Mouse (Mus musculus): ENCODE measurements around the gene Hsd17b14. TPM values are rescaled to one million over a fixed set of nuclear protein-coding genes. Genes with fewer than 3 reads are reported as not detected.

Gene Hsd17b14
- polyA plus RNA-seq, 1 experiment, result 0.37 TPM

GRCm38 (mm10) chr7:45550821-45551511, 3.7 kb upstream of the Hsd17b14 start:
- Histone ChIP-seq H3K27ac (ENCODE audit: control insufficient read depth, insufficient read depth, low read depth, low read length) (no peak overlapping the region), H3K4me1 (ENCODE audit: control insufficient read depth, insufficient read depth, low read length) (no peaks in the 10 kb centered on the region), H3K4me3 (ENCODE audit: control insufficient read depth, low read depth, low read length) (no peak overlapping the region), H3K27me3 (ENCODE audit: control insufficient read depth, insufficient read depth, low read length) (no peaks in the 10 kb centered on the region), H3K36me3 (ENCODE audit: control insufficient read depth, insufficient read depth, low read length) (no peaks in the 10 kb centered on the region)
- no peak for TF ChIP-seq CTCF (IDR thresholded peaks at IDR 0.05; ENCODE audit: control insufficient read depth, insufficient read depth, insufficient replicate concordance, low read depth, low read length)

- TF ChIP-seq POLR2A (IDR thresholded peaks at IDR 0.05; ENCODE audit: control insufficient read depth, low read depth, low read length) (no peak), CTCF (IDR thresholded peaks at IDR 0.05; ENCODE audit: control insufficient read depth, insufficient read depth, insufficient replicate concordance, low read depth, low read length) (no peak)
- Histone ChIP-seq H3K4me3 (ENCODE audit: control insufficient read depth, low read depth, low read length) (no peak overlapping the region), H3K36me3 (ENCODE audit: control insufficient read depth, insufficient read depth, low read length) (no peaks in the 10 kb centered on the region), H3K27ac (ENCODE audit: control insufficient read depth, insufficient read depth, low read depth, low read length) (no peak overlapping the region), H3K4me1 (ENCODE audit: control insufficient read depth, insufficient read depth, low read length) (no peaks in the 10 kb centered on the region), H3K27me3 (ENCODE audit: control insufficient read depth, insufficient read depth, low read length) (no peaks in the 10 kb centered on the region)
Measured at GRCm38 (mm10) chr7:45551512-45551883, 3.2 kb upstream of the Hsd17b14 start.

GRCm38 (mm10) chr7:45553519-45553918, 1.2 kb upstream of the Hsd17b14 start:
- Histone ChIP-seq H3K4me1 (ENCODE audit: control insufficient read depth, insufficient read depth, low read length) (no peaks in the 10 kb centered on the region), H3K36me3 (ENCODE audit: control insufficient read depth, insufficient read depth, low read length) (no peaks in the 10 kb centered on the region), H3K4me3 (ENCODE audit: control insufficient read depth, low read depth, low read length) (no peak overlapping the region), H3K27ac (ENCODE audit: control insufficient read depth, insufficient read depth, low read depth, low read length) (no peak overlapping the region), H3K27me3 (ENCODE audit: control insufficient read depth, insufficient read depth, low read length) (no peaks in the 10 kb centered on the region)
- TF ChIP-seq POLR2A (IDR thresholded peaks at IDR 0.05; ENCODE audit: control insufficient read depth, low read depth, low read length) (no peak), CTCF (IDR thresholded peaks at IDR 0.05; ENCODE audit: control insufficient read depth, insufficient read depth, insufficient replicate concordance, low read depth, low read length) (no peak)

GRCm38 (mm10) chr7:45553990-45554389, 703 bp upstream of the Hsd17b14 start:
- no peak overlapping the region for H3K4me3 ChIP-seq (ENCODE audit: control insufficient read depth, low read depth, low read length)
- H3K27ac ChIP-seq (ENCODE audit: control insufficient read depth, insufficient read depth, low read depth, low read length), result no peak overlapping the region
- no peaks in the 10 kb centered on the region for H3K4me1 ChIP-seq (ENCODE audit: control insufficient read depth, insufficient read depth, low read length)
- no peaks in the 10 kb centered on the region for H3K27me3 ChIP-seq (ENCODE audit: control insufficient read depth, insufficient read depth, low read length)
- no peaks in the 10 kb centered on the region for H3K36me3 ChIP-seq (ENCODE audit: control insufficient read depth, insufficient read depth, low read length)
- TF ChIP-seq POLR2A (IDR thresholded peaks at IDR 0.05; ENCODE audit: control insufficient read depth, low read depth, low read length) (no peak), CTCF (IDR thresholded peaks at IDR 0.05; ENCODE audit: control insufficient read depth, insufficient read depth, insufficient replicate concordance, low read depth, low read length) (no peak)

- Histone ChIP-seq H3K27me3 (ENCODE audit: control insufficient read depth, insufficient read depth, low read length) (no peaks in the 10 kb centered on the region), H3K4me1 (ENCODE audit: control insufficient read depth, insufficient read depth, low read length) (peaks cover 2% of the 10 kb centered on the region), H3K27ac (ENCODE audit: control insufficient read depth, insufficient read depth, low read depth, low read length) (no peak overlapping the region), H3K4me3 (ENCODE audit: control insufficient read depth, low read depth, low read length) (no peak overlapping the region), H3K36me3 (ENCODE audit: control insufficient read depth, insufficient read depth, low read length) (no peaks in the 10 kb centered on the region)
- no peak for TF ChIP-seq POLR2A (IDR thresholded peaks at IDR 0.05; ENCODE audit: control insufficient read depth, low read depth, low read length)
- TF ChIP-seq CTCF (IDR thresholded peaks at IDR 0.05; ENCODE audit: control insufficient read depth, insufficient read depth, insufficient replicate concordance, low read depth, low read length), result peak; percentile 70; the same call in 1 of the 2 replicates
Measured at GRCm38 (mm10) chr7:45555787-45556186, 1.1 kb downstream of the Hsd17b14 start.

- TF ChIP-seq POLR2A (IDR thresholded peaks at IDR 0.05; ENCODE audit: control insufficient read depth, low read depth, low read length) (no peak), CTCF (IDR thresholded peaks at IDR 0.05; ENCODE audit: control insufficient read depth, insufficient read depth, insufficient replicate concordance, low read depth, low read length) (no peak)
- H3K4me3 ChIP-seq (ENCODE audit: control insufficient read depth, low read depth, low read length), result no peak overlapping the region
- no peak overlapping the region for H3K27ac ChIP-seq (ENCODE audit: control insufficient read depth, insufficient read depth, low read depth, low read length)
- no peaks in the 10 kb centered on the region for H3K36me3 ChIP-seq (ENCODE audit: control insufficient read depth, insufficient read depth, low read length)
- H3K4me1 ChIP-seq (ENCODE audit: control insufficient read depth, insufficient read depth, low read length), result peaks cover 8% of the 10 kb centered on the region
- no peaks in the 10 kb centered on the region for H3K27me3 ChIP-seq (ENCODE audit: control insufficient read depth, insufficient read depth, low read length)
Measured at GRCm38 (mm10) chr7:45558907-45559306, 4.2 kb downstream of the Hsd17b14 start.

- H3K4me3 ChIP-seq (ENCODE audit: control insufficient read depth, low read depth, low read length), result no peak overlapping the region
- peaks cover 8% of the 10 kb centered on the region for H3K4me1 ChIP-seq (ENCODE audit: control insufficient read depth, insufficient read depth, low read length)
- no peaks in the 10 kb centered on the region for H3K27me3 ChIP-seq (ENCODE audit: control insufficient read depth, insufficient read depth, low read length)
- no peak for TF ChIP-seq POLR2A (IDR thresholded peaks at IDR 0.05; ENCODE audit: control insufficient read depth, low read depth, low read length)
- no peak for TF ChIP-seq CTCF (IDR thresholded peaks at IDR 0.05; ENCODE audit: control insufficient read depth, insufficient read depth, insufficient replicate concordance, low read depth, low read length)
- H3K27ac ChIP-seq (ENCODE audit: control insufficient read depth, insufficient read depth, low read depth, low read length), result no peak overlapping the region
- H3K36me3 ChIP-seq (ENCODE audit: control insufficient read depth, insufficient read depth, low read length), result no peaks in the 10 kb centered on the region
Measured at GRCm38 (mm10) chr7:45560241-45560640, 5.5 kb downstream of the Hsd17b14 start.

All from testis, adult 2 months (tissue).